Mouse (Mus musculus): Measurements from ENCODE around the gene Nckap5.

Nckap5 gene

GRCm38 (mm10) chr1:126700063-126700977, 130.3 kb downstream of the Nckap5 start:
- no peak for DNase-seq

DNA sequence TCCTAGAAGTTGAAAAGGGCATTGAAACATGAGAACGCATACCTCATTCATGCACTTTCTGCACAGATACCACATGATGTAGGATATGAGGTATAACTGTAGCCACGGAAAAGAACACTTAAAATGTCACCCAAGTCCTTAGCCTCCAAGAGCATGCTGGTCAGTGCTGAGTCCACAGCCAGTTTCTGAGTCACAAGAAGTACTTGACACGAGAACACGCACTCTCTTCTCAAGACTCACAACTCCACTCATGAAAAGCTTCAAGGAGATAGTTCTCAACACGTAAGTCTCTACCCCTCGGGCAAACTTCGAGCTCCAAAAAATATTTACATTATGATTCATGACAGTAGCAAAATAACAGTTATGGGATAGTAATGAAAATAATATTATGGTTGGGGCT, 137.0 kb downstream of the Nckap5 start:
- no peak for DNase-seq

DNA sequence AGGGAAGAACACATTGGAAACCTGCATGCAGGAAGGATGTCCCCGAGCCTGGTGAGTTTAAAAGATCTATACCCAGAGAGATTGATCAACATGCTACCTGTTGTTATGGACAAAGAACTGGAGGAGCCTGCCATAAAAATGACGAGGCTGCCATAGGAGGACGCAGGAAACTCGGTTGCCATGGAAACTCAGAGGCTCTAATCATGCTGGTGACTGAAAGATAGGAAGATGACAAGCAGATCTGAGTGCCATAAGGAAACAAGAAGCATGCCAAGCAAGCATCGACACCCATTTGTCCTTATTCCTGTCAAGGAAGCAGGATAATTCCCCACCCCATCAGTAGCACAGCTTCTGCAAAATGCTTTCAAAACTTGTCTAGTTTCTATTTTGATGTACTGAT, 142.0 kb downstream of the Nckap5 start:
- no peak for DNase-seq

DNA sequence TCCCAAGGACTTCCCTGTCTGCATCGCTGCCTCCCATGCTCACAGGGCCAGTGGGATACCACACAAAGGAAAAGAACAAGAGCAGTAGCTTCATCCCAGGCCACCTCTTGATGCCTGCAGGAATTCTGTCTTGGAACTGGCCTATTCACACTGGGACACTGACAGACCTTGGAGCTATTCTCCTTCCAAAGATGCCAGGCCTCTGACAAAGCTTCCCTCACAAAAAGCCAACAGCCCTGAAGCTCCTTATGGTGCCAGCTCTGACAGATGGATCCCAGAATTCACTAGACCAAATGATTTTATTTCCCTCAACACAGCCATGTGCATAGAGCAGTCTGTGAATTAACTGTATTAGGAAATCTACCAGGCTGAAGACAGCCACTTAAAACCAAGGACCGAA, 143.9 kb downstream of the Nckap5 start:
- no peak for DNase-seq

- DNase-seq, result no peak
Observed at GRCm38 (mm10) chr1:126683621-126684445, 146.8 kb downstream of the Nckap5 start.

DNA sequence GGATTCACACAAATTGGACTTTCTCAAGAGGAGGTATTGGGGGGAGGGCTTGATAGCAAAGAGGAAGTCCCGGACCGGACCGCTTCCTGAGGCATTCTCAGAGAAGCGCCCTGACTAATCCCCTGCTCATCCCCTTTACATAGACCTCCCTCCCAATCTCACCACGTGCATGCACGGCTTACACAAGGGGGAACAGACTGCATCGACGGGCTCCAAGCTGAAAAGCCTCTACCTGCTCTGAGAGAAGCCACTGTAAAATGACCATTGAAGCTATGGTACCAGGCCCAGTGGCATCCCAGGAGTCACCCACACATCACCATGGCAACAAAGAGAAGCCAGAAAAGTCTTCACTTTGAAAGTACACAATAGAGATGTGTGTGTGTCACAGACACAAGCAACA, 148.8 kb downstream of the Nckap5 start:
- DNase-seq, result no peak

DNA sequence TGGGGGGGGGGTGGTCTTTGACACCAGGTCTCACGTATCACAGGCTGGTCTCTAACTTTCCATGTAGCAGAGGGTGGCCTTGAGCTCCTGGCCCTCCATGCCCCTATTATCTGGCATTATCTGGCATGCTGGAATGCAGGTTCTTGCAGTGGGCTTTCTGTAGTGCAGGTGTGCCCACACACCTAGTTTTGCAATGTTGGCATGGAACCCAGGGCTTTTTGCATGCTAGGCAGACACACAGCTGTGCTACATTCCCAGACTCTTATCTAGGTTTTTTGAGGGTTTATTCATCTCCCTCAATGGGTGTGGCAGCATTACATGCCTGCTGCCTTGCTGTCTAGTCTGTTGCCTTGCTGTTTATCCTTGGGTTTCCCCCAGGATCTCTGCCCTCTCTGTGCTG, 151.3 kb downstream of the Nckap5 start:
- DNase-seq, result no peak

GRCm38 (mm10) chr1:126677280-126677679, 153.3 kb downstream of the Nckap5 start:
- no peak for DNase-seq

GRCm38 (mm10) chr1:126676769-126677168, 153.8 kb downstream of the Nckap5 start:
- no peak for DNase-seq

- DNase-seq, result no peak
Observed at GRCm38 (mm10) chr1:126675142-126675541, 155.5 kb downstream of the Nckap5 start.

- no peak for DNase-seq
Observed at GRCm38 (mm10) chr1:126673238-126673637, 157.4 kb downstream of the Nckap5 start.

DNA sequence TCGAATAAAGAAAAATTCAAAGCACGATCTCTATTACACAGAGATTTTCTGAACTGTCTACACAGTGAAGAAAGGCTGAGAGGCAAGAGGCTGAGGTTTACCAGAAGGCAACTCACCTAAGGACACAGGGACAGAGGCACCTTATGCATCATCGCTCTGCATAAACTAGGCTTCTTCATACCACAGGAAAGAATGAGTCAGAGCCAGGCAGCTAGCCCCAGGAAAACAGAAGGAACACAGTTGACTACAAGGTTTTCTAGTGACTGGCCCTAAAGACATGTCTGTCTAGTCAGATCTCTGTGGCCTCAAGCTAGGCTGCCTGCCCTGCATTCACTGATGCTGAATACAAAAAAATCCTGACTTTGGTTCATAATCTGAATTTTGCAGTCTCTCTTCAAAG, 160.1 kb downstream of the Nckap5 start:
- no peak for DNase-seq

GRCm38 (mm10) chr1:126660098-126660999, 170.2 kb downstream of the Nckap5 start:
- no peak for DNase-seq

DNA sequence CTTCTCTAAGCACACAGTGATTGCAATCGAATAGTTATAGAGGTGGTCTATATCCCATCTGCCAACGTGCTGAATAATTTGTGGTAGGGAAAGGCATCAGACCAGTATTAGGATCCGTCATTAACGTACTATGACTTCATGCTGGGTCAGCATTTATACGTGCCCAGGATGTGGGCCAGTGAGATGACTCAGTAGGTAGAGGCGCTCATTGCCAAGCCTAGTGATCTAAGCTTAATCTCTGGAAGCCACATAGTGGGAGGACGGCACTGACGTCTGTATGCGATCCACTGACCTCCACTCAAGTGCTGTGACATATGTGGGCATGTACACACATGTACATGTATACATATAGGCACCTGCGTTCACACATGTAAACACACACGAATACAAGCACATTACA, 171.9 kb downstream of the Nckap5 start:
- DNase-seq, result no peak

GRCm38 (mm10) chr1:126656246-126656645, 174.4 kb downstream of the Nckap5 start:
- no peak for DNase-seq

- DNase-seq, result no peak
Observed at GRCm38 (mm10) chr1:126652085-126652484, 178.5 kb downstream of the Nckap5 start.

DNA sequence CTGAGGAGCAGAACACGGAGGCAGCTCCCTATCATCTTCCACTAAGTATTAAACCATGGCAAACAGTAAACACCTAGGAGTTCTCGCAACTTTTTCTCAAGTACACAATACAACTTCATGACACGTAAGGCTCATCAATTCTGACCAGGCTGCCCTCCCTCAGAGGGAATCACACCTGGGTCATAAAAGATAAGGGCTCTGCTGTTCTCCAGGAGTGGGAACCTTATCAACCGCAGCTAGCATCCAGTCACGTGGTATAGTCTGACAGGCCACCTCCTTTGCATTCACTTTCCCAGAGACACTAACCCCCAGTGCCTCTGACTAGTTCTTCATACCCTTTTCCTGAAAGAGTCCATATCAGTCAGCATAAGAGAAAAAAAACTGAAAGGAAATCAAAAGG, 179.8 kb downstream of the Nckap5 start:
- DNase-seq, result no peak

DNA sequence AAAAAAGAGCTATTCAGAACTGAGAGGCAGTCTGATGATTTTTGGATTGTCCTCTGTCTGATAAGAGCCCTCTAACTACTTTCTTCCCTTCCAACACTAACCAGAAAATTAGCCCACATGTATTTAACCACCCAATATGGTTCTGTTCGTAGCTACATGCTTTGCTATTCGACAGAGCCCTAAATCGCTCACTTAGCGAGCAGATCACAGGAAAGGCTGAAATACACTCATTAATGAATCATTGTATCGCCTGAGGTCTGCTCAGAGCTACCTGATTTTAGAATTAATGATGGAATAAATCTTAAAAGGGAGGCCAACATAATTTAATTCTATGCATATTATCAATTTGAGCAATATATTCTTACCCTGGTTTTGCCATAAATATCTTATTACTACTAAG, 187.8 kb downstream of the Nckap5 start:
- DNase-seq, result no peak

DNA sequence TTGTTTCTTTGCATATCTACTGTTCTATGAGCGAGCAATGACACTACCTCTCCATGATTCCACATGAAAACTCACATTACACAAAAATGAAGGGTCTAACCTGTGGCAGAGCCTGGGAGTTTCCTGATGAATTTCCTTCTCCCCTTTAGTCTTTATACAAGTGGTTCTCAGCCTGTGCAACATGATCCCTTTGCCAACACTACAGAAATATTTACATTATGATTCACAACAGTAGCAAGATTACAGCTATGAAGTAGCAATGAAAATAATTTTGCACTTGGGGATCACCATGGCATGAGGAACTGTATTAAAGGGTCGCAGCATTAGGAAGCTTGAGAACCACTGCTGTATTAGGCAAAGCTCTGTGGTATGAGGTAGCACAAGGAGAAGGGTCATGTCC, 191.1 kb downstream of the Nckap5 start:
- DNase-seq, result no peak

DNA sequence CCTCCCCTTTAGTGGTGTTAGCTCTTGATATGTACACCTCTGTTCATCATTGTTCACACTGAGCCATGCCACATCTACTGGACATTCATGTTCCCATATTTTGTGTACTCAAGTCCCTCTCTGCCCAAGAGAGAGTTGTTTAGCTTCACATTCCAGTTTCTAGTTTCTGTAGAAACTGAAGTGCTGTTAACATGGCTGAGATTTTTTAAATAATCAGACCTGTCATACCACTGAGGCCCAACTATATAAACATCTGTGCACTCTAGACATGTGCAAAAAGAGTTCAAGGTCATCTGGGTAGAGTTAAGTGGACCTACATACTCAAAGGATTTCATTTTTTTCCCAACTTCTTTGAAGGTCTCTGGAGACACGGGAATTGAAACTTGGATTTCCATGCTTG, 193.1 kb downstream of the Nckap5 start:
- no peak for DNase-seq

DNA sequence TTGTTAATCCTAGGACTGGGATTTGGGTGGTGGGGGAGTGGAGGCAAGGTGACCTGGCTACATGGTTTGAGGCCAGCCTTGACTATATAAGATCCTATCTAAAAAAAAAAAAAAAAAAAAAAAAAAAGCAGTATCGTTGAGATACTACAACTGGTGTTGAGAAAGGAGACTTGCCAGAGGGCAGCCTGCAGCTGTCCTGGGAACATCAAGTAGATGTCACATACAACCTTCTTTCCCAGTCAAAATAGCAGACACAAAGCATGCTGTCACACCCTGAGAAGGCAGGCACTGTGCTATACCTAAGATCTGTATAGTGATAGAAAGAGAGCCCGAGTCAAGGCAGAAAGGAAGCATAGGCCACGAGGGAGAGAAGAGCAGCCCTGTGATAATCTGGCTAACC, 204.4 kb downstream of the Nckap5 start:
- DNase-seq, result no peak

- DNase-seq, result no peak
Observed at GRCm38 (mm10) chr1:126622036-126622435, 208.6 kb downstream of the Nckap5 start.

All from thymus, adult 18-20 months (tissue).